22 mouse cellular contexts compared by ENCODE assay signal in the genomic region with DNA sequence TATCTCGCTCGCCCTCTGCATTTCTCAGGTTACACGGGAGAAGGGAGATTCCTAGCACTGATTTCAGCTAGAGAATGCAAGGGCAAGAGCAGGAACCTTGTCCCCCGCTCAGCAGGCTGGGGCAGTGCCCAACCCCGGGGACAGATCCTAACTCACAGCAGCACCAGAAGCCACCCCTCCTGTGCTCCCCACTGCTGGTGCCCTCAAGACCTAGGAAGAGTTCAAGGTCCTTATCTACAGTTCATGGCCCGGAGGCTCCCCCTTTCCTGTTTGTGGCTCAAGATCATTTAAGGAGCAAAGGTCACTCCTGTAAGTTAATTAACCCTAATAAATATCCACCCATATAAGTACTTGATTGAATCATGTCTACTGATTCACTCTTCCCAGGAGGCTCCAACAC. TPM values are rescaled to one million over a fixed set of nuclear protein-coding genes. Genes with fewer than 3 reads are reported as not detected.
DNase-seq lines count a peak whose midpoint lies in the region; ATAC-seq and TF ChIP-seq lines count a peak whose summit lies in the region.
"Had no signal": no experiment of that assay in that cellular context is flagged by ENCODE, and none has a peak within 500 bp of the region (broad histone marks: within the 10 kb centered on the region; RNA-seq: fewer than 3 reads in every experiment).

No protein-coding gene starts in this region.

- TF ChIP-seq POLR2A in small intestine, adult 2 months (IDR thresholded peaks at IDR 0.05; ENCODE audit: low read depth, low read length), result no peak; the same call in 1 of the 2 replicates

- WGBS in intestine, embryonic 15.5 days, result 52% methylated on average over 6 of the region's 6 CpGs
- 36% methylated on average over 6 of the region's 6 CpGs for WGBS in intestine, postnatal 0 days
- WGBS in small intestine, adult 2 months, result 28% methylated on average over 6 of the region's 6 CpGs
- WGBS in liver, postnatal 0 days (ENCODE audit: insufficient replicate concordance), result 69% methylated on average over 6 of the region's 6 CpGs

- no peaks in the 10 kb centered on the region for H3K9me3 ChIP-seq in intestine, embryonic 15.5 days
- no peaks in the 10 kb centered on the region for H3K9me3 ChIP-seq in intestine, postnatal 0 days (ENCODE audit: control insufficient read depth)
- no peaks in the 10 kb centered on the region for H3K9me3 ChIP-seq in liver, postnatal 0 days (ENCODE audit: low read length)
- H3K9me3 ChIP-seq: embryonic facial prominence, embryonic 13.5 days; embryonic facial prominence, embryonic 15.5 days; forebrain, embryonic 10.5 days; forebrain, embryonic 12.5 days had no signal

- H3K27ac ChIP-seq in intestine, embryonic 15.5 days, result no peak overlapping the region
- peak overlapping the region; percentile 62 for H3K27ac ChIP-seq in intestine, postnatal 0 days (ENCODE audit: low read depth, low read length)
- peak overlapping the region; percentile 93 for H3K27ac ChIP-seq in small intestine, adult 2 months (ENCODE audit: insufficient read depth, low read depth, low read length)
- no peak overlapping the region for H3K27ac ChIP-seq in liver, postnatal 0 days (ENCODE audit: low read depth)
- H3K27ac ChIP-seq: embryonic facial prominence, embryonic 13.5 days; embryonic facial prominence, embryonic 15.5 days; forebrain, embryonic 10.5 days; forebrain, embryonic 12.5 days had no signal

- no peak overlapping the region for H3K4me2 ChIP-seq in intestine, embryonic 15.5 days (replicated peaks)
- peak overlapping the region; percentile 41 for H3K4me2 ChIP-seq in intestine, postnatal 0 days (replicated peaks; ENCODE audit: low read depth)
- no peak overlapping the region for H3K4me2 ChIP-seq in liver, postnatal 0 days (ENCODE audit: low read depth, low read length)
- H3K4me2 ChIP-seq: embryonic facial prominence, embryonic 13.5 days; embryonic facial prominence, embryonic 15.5 days; forebrain, embryonic 12.5 days had no signal

- no peak overlapping the region for H3K9ac ChIP-seq in intestine, embryonic 15.5 days
- no peak overlapping the region for H3K9ac ChIP-seq in intestine, postnatal 0 days (ENCODE audit: low read depth, low read length)
- no peak overlapping the region for H3K9ac ChIP-seq in liver, postnatal 0 days (replicated peaks)
- H3K9ac ChIP-seq: embryonic facial prominence, embryonic 13.5 days; embryonic facial prominence, embryonic 15.5 days; forebrain, embryonic 12.5 days had no signal

- no peak for DNase-seq in liver, postnatal 0 days
- DNase-seq in thymus, adult 18-20 months, result no peak
- no peak for DNase-seq in embryo, embryonic 10 days (ENCODE audit: low spot score)
- DNase-seq: adrenal gland, adult 2 months; adrenal gland, postnatal 10 days; adrenal gland, postnatal 25 days; cerebellum, adult 11 months; cerebellum, adult 18-20 months; cerebellum, adult 8-10 months; cerebellum, adult 9-11 months; cerebellum, postnatal 14 days; cerebellum, postnatal 36 days had no signal

- no peak for TF ChIP-seq EP300 in liver, postnatal 0 days (IDR thresholded peaks at IDR 0.05; ENCODE audit: low read depth)

- H3K36me3 ChIP-seq in intestine, embryonic 15.5 days, result no peaks in the 10 kb centered on the region
- H3K36me3 ChIP-seq in intestine, postnatal 0 days (ENCODE audit: control insufficient read depth, insufficient read depth), result no peaks in the 10 kb centered on the region
- no peaks in the 10 kb centered on the region for H3K36me3 ChIP-seq in small intestine, adult 2 months (ENCODE audit: control insufficient read depth, insufficient read depth, low read length)
- no peaks in the 10 kb centered on the region for H3K36me3 ChIP-seq in liver, postnatal 0 days (replicated peaks; ENCODE audit: insufficient read depth, low read length)
- H3K36me3 ChIP-seq: embryonic facial prominence, embryonic 13.5 days; embryonic facial prominence, embryonic 15.5 days; forebrain, embryonic 10.5 days; forebrain, embryonic 12.5 days had no signal

- H3K27me3 ChIP-seq in intestine, embryonic 15.5 days (replicated peaks), result no peaks in the 10 kb centered on the region
- no peaks in the 10 kb centered on the region for H3K27me3 ChIP-seq in intestine, postnatal 0 days (replicated peaks; ENCODE audit: control insufficient read depth, insufficient read depth, low read length)
- H3K27me3 ChIP-seq in small intestine, adult 2 months (ENCODE audit: control insufficient read depth, insufficient read depth, low read length), result no peaks in the 10 kb centered on the region
- H3K27me3 ChIP-seq in liver, postnatal 0 days (ENCODE audit: insufficient read depth, low read length), result no peaks in the 10 kb centered on the region
- H3K27me3 ChIP-seq: embryonic facial prominence, embryonic 13.5 days; embryonic facial prominence, embryonic 15.5 days; forebrain, embryonic 12.5 days had no signal

- ATAC-seq in intestine, embryonic 15.5 days, result peak; percentile 89
- peak; percentile 85 for ATAC-seq in intestine, postnatal 0 days
- ATAC-seq in liver, postnatal 0 days, result no peak
- ATAC-seq: forebrain, embryonic 14.5 days; forebrain, embryonic 16.5 days had no signal

- 0 out of 2 replicates have a peak, but pooled peaks cover 2% of the 10 kb centered on the region for H3K4me1 ChIP-seq in intestine, embryonic 15.5 days (replicated peaks)
- 0 out of 2 replicates have a peak, but pooled peaks cover 3% of the 10 kb centered on the region for H3K4me1 ChIP-seq in intestine, postnatal 0 days (replicated peaks; ENCODE audit: control insufficient read depth, insufficient read depth, low read length)
- H3K4me1 ChIP-seq in small intestine, adult 2 months (ENCODE audit: control insufficient read depth, insufficient read depth, insufficient read length, low read length), result peaks cover 15% of the 10 kb centered on the region
- H3K4me1 ChIP-seq in liver, postnatal 0 days (ENCODE audit: insufficient read depth), result no peaks in the 10 kb centered on the region
- H3K4me1 ChIP-seq: embryonic facial prominence, embryonic 15.5 days; forebrain, embryonic 12.5 days had no signal

- no peak for TF ChIP-seq CTCF in intestine, postnatal 0 days (IDR thresholded peaks at IDR 0.05; ENCODE audit: low read depth)
- TF ChIP-seq CTCF in small intestine, adult 2 months (IDR thresholded peaks at IDR 0.05; ENCODE audit: extremely low read depth, insufficient read length, insufficient replicate concordance, low read depth, low read length), result no peak
- TF ChIP-seq CTCF in liver, postnatal 0 days (IDR thresholded peaks at IDR 0.05; ENCODE audit: low read depth), result no peak

- H3K4me3 ChIP-seq in intestine, embryonic 15.5 days (replicated peaks), result no peak overlapping the region
- no peak overlapping the region for H3K4me3 ChIP-seq in intestine, postnatal 0 days (ENCODE audit: low read depth, low read length)
- peak overlapping the region; percentile 30 for H3K4me3 ChIP-seq in small intestine, adult 2 months (ENCODE audit: low read depth, low read length)
- no peak overlapping the region for H3K4me3 ChIP-seq in liver, postnatal 0 days (ENCODE audit: low read depth, low read length)
- H3K4me3 ChIP-seq: embryonic facial prominence, embryonic 13.5 days; embryonic facial prominence, embryonic 15.5 days; erythroblast, embryonic 14.5 days; forebrain, embryonic 10.5 days; forebrain, embryonic 12.5 days had no signal

RNA-seq across cellular contexts. Expression of gene Sptssa, which starts 47.4 kb away (rescaled TPM):
- polyA plus RNA-seq in intestine, embryonic 15.5 days (2015; fragmentation: Nextera tagmentation; extraction: Ambion mirVana), result 218 and 233 TPM in 2 replicates
- polyA plus RNA-seq in intestine, postnatal 0 days (2015; fragmentation: Nextera tagmentation; extraction: Ambion mirVana), result 168 and 172 TPM in 2 replicates
- polyA plus RNA-seq in small intestine, adult 2 months (2012; rRNA removed), result 60.7 and 101 TPM in 2 replicates
- 119 and 134 TPM in 2 replicates for polyA plus RNA-seq in liver, postnatal 0 days (2015; fragmentation: Nextera tagmentation; extraction: Ambion mirVana)

Comparison
In these comparisons a context has a peak if more than half of its experiments do, and no peak if none do; other contexts are left out.
1. H3K27ac ChIP-seq: peak in intestine, postnatal 0 days (single experiment) and small intestine, adult 2 months (single experiment); none in intestine, embryonic 15.5 days (single experiment) and liver, postnatal 0 days (single experiment).